Mouse (Mus musculus) hindlimb bud, embryonic 11.5 days (tissue): ENCODE data around the gene Gbp5.
A peak's percentile ranks its signal among the peaks of the same experiment; 100 is the strongest.
"Not testable (repeated sequence)": the region's sequence is repeated elsewhere in the genome, so short reads cannot be mapped to it uniquely, and the experiment has no call there.

ENCODE experiments used
- DNase-seq: peaks from one replicate; pipeline ENCODE4 v3.0.0-alpha.2; 2012; ENCODE audit warnings: low read depth, low spot score; ENCODE audit errors: extremely low spot score

The Gbp5 gene

DNA sequence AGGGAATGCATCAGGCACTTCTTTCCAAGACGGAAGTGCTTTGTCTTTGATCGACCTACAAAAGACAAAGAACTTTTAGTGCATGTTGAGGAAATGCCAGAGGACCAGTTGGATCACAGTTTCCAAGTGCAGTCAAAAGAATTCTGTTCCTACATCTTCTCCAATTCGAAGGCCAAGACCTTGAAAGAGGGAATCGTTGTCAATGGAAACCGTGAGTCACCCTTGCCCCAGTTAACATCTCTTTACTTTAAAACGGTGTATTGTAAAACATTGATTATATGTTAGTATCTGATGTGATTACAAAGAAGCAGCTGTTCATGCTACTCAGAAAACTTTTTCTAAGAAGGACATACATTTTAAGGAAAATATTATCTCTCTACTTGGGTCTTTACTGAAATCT lies 47.6 kb downstream of the Gbp5 start:
- no peak for DNase-seq

DNA sequence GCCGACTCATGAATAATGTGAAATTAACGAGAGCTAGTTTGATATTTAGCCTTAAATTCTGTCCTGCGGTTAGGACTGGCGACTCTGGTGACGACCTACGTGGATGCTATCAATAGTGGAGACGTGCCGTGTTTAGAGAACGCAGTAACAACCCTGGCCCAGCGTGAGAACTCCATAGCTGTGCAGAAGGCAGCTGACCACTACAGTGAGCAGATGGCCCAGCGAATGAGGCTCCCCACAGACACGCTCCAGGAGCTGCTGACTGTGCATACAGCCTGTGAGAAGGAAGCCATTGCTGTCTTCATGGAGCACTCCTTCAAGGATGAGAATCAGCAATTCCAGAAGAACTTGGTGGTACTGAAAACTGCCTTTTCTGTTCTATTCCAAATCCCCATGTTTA lies 49.0 kb downstream of the Gbp5 start:
- DNase-seq, result not testable (repeated sequence)

DNA sequence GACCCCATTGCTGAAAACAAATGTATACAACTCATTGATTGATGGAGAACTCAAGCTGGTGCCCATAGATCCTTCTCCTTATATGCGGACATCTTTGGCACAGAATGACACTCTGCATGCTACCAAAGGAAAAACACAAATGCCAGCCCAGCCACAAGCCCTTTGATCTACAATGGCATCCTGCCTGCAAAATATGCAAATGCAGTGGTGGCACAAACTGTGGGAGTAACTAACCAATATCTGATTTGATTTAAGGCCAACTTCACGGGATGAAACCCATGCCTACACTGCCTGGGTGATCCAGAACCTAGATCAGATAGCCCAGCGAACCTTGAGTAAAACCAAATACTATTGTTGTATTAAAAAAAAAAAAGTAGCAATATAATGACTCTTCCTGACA lies 52.9 kb downstream of the Gbp5 start:
- no peak for DNase-seq

DNA sequence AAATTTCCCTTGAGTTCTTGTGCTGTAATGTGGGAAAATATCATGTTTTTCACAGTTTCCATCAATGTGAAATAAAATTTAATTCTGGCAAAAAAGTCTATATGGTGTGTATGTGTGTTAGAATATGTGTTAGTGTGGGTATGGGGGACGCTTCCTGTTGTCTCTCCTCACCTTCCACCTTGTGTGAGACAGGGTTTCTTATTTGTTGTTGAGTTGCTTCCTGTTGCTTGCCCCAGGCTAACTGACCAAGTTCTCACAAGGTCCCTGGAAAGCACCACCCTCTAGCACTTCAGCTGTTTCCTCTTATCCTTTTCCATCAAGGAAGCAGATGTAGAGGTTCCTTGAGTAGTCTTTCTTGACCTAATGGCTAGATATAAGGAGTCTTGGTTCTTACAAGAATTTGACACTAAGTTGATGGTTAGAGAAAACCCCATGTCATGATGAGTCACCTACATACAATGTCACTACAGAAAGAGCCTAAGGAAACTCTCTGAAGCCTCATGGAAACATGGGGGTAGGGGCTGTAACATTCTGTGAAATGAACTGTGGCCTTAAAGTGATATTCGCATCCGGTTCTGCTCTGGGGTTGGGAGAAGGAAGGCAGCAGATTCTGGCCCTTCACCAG lies 56.4 kb downstream of the Gbp5 start:
- no peak for DNase-seq

DNA sequence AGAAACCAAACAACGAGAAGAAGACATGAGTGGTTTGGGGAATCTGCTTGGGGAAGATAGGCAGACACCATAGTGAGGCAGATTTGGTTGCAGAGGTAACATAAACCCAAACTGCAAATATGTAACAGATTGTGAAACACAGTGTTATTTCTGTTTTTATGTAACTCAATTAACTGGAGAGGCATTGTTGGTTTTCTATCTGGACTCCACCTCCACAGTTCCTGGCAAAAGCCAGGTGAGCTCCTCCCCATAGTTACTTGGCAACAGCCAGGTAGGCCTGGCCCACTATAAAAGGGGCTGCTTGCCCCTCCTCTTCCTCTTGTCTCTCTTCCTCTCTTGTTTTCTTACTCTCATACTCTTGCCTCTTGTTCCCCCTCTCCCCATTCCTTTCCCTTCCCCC lies 60.8 kb downstream of the Gbp5 start:
- no peak for DNase-seq

DNA sequence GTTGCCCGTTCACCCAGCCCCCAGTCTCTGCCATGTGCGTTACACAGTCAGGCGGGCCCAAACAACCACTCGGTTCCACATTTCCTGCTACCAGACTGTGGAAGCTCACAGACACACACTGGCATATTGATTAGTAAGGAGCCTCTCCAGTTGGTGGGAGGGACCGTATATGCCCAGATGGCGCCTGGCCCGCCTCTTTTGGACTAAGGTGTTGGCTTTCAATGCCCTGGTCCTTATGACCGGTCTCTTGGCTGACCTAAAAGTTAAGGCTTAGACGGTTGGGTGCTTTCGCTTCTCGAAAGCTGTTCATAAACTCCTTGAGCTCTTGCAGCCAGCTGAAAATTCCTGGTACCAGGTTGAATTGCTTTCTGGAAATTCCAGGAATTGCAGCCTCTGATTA lies 61.8 kb downstream of the Gbp5 start:
- no peak for DNase-seq

DNA sequence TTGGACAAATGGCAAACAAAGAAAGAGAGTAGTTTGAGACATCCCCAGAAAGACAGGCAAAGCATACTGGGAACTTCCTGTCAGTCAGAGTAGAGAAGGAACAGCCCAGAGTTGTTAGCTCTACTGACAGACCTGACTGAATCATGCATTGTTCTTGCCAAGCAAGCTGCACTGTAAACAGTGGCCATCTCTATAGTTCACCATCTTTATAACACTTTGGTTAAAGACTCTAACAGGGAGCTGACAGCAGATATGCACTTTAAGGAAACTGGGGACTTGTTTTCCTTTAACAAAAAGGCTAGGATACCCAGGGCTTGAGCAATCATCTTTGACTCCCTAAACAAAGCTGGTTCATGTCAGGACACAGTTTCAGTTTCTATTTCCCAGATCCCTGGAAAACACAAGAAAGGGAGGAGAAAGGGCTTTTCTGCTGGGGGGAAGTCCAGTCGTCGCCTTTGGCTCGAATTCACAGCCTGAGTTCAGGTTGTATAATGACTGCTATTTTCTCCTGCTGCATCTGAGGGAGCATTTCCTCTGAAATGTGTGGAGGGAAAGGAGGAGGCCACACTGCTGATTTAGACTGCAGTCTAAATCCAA lies 66.0 kb downstream of the Gbp5 start, which contains the start of gene Gbp3:
Gbp3 (plus strand) TSS at position 395 of the 597 bp plus-strand sequence.
- DNase-seq, result no peak

DNA sequence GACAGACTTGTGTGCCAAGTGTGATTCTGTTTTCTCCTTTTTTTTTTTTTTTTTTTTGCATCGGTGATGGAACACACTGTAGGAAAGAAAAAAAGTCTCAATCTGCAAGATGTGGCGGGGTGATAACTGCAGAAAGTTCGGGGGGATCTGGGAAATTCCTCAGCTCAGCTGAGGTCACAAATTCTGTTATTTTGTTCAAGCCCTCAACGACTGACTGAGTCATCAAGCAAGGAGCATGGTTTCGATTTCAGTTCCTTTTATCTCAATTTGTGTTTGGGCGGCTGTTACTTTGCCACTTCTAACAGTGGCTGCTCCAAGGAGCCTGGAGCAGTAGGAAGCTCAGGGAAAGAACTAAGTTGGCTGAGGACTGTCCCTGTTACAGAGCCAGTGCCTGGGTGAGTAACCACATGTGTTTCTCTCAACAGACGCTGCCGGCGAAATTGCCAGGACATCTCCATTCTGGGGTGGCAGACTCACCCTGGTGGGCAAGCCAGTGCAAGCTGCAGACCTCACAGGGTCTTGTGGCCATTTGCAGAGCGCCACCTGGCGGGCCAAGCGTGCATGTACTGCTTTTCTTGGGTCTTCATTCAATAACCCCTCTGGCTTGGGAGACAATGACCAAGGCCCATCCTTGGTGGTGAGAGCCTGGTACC lies 66.6 kb downstream of the Gbp5 start:
- DNase-seq, result peak; percentile 60

DNA sequence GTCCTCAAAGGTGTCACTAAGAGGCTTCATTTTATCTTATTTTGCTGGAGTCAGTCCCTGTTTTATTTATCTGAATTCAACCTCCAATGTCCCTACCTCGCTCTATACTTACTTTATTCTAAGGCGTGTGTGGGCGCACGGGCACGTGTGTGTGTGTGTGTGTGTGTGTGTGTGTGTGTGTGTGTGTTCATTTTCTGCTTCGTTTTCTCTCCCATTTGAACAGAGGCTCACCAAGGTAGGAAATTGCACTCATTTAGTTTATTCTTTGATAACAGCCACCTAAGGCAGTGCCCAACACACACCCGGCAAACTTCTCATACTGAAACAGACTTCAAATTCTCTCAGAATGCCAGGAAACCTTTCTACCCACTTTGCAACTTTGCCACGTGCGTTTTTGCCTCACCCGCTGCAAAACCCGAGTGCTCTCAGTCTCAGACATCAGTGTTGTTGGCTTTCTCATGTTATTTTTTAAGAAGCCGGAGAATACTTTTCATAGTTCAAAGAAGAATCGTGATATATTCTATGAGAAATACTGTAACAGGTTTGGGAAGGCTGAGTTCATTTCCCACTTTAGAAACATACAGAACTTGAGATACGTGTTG lies 67.4 kb downstream of the Gbp5 start:
- DNase-seq, result no peak

DNA sequence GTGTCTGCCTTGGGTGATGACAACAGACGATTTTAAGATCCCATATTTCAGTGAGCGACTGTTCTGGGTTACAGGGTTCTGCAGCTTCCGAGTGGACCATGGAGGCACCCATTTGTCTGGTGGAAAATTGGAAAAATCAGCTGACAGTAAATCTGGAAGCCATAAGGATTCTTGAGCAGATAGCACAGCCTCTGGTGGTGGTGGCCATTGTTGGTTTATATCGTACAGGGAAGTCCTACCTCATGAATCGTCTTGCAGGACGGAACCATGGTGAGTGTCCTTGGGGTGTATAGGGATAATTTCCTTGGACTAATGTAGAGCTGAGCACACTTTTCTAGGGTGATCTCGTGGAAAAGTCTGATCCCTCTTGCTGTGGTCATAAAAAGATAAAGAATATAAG lies 67.9 kb downstream of the Gbp5 start:
- DNase-seq, result no peak

DNA sequence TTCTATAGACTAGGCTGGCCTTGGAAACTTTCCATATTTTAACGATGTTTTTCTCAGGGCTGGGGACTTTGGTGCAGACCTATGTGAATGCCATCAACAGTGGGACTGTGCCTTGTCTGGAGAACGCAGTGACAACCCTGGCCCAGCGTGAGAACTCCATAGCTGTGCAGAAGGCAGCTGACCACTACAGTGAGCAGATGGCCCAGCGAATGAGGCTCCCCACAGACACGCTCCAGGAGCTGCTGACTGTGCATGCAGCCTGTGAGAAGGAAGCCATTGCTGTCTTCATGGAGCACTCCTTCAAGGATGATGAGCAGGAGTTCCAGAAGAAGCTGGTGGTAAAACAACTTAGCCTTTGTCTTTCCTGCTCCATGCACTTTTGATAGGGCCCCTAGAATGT lies 73.7 kb downstream of the Gbp5 start:
- DNase-seq, result not testable (repeated sequence)

DNA sequence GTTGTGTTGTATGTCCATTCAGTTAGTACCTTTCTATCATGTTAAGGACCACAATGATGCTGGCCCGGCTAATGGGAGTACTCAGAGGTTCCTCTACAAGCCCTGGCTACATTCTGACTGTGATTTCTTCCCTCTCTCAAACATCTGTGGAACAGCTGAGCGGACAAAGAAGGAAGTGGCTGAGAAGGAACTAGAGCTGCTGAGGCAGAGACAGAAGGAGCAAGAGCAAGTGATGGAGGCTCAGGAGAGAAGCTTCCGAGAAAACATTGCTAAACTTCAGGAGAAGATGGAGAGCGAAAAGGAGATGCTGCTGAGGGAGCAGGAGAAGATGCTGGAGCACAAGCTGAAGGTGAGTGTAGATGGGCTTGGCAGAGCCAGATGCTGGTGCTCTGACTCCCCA lies 77.0 kb downstream of the Gbp5 start:
- no peak for DNase-seq
